Mouse (Mus musculus) urinary bladder, postnatal 14 days (tissue): ENCODE results near the gene Klhdc8b.

Experiments
- DNase-seq: peaks from one replicate; pipeline ENCODE4 v3.0.0; 2021; ENCODE audit warnings: low spot score

The Klhdc8b gene

DNA sequence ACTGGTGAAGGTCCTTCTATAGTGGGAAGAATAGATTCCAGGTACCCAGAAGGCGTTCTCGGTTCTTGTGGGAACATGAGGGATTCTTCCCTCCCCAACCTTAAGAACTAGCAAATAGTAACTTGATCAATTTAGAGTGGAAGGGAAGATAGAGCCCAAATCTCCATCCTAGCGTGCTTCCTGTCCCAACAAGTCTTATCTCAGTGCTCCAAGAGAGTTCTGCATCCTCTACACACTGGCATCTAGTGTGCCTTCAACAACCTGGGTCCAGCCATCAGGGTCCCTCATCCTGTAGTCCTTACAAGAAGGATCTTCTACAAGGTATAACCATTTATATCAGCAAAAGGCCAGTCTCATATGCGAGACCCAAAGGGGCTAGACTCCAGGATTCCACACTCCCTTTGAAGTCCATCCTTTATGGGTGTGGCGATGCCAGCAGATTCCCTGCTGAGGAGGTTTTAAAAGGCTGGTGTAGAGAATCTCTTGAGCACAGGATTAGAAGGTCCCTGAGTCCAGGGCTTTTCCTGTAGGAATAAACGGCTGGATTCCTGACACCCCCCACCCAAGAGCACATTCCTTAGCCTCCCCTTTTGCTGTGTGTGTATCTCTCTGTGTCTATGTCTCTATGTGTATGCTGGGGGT, 9.7 kb downstream of the Klhdc8b start:
- DNase-seq, result no peak

DNA sequence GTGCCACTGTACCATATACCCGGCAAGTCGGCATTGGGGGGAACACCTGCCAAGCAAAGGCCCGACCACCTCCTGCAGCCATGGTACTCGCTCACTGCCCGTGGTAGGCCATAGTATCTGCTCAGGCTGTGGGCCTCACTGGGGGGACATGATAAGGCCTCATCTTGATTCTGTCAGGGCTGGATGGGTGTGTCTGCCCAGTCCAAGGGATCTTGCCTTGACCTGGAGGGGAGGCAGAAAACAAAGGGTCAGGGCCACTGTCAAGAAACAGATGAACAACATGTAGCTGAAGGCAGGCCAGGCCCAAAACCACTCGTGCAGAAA, 10.2 kb downstream of the Klhdc8b start:
- no peak for DNase-seq

DNA sequence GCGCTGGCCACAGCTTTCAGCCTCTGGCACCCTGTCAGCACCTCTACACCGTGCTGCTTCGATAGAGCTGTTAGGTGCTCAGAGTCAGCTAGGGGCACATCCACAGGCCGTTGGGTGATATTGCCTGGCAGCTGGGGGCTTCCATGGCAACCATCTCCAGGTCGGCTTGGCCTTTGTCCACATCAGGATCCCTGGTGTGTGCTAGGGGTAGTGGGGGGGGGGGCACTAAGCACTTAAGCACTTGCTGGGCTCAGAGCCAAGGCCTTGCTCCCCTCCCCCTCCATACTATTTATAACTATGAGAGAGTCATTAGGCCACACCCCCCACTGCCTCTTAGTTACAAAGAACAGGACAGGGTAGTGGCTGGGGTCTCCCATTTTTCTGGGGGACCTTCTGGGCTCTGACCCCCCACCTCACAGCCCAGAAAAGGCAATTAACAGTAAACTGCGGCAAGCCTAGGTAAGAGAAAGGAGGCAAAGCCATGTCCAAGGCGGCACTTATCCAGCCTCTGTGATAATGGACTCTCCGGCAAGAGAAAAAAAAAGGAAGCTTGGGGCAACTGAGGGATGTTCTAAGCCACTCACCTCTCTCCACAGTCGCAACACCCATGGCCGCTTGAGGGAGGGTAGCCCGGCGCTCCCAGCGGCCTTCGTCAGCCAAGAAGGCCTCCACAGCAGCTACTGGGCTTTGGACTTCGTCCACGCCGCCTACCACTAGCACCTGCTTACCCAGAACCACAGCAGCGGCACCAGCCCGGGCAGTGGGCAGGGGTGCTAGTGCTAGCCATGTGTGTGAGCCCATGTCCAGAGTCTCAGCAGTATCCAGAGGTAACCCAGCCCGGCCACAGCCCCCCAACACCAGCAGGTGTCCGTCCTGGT, 10.8 kb downstream of the Klhdc8b start:
- DNase-seq, result no peak

DNA sequence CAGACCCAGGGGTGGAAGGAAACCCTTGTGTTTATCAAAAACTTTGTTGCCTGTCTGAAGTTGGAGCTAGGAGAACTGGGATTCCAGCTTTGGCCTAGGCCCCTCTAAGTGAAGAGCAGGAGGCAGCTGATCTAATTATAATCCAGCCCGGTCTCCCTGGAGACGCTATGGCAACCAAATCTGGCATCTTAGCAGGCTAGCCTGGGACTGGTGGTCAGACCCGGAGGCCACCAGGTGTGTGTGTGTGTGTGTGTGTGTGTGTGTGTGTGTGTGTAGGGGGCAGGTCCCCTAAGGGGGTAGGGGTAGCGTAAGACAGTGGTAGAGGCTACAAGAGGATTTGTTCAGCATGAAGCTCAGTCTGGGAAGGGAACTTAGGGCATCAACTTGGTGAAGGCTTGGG, 11.5 kb downstream of the Klhdc8b start:
- DNase-seq, result no peak

DNA sequence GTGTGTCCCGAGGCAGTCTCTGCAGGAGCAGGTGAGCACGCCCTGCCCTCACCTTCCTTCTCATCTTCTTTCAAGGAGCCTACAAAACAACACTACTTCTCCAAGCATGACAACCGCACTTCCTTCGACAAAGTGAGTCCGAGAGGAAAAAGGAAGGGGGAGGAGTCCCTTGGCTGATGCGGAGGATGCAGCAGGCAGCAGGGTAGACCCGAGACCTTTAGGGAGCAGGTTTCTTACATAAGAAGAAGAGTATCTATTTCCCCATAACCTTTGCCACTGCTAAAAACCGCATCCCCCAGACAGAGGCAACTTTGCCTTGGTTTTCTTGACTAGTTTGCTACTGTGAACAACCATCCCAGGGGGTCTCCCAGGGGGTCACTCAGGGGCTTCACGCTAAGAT, 16.3 kb downstream of the Klhdc8b start:
- DNase-seq, result no peak

DNA sequence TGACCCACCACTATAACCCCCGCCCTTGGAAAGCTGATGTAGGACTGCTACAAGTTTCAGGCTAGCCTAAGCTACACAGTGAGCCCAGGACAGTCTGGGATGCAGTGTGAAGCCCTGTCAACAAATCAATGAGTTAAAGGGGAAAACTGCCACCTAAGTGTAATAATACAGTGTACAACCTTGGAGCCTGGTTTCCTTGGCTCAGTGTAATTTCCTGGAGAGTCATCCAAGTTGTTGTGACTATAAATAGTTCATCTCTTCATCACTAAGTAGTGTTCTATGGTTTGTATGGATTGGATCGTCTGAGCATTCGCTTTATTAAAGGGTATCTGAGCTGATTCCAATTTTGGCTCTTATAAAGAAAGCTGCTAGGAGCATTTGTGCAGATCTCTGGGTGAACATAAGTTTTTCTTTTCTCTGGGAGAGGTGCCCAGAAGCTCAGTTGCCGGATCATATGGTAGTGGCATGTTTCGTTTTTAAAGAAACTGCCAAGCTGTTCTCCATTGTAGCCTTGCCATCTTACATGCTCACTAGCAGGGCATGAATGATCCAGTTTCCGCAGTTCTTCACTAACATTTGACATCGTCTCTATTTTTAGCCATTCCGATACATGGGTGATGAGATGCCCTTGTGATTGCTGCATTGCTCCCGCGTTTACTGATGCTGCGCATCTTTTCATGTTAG, 20.0 kb downstream of the Klhdc8b start:
- DNase-seq, result no peak

DNA sequence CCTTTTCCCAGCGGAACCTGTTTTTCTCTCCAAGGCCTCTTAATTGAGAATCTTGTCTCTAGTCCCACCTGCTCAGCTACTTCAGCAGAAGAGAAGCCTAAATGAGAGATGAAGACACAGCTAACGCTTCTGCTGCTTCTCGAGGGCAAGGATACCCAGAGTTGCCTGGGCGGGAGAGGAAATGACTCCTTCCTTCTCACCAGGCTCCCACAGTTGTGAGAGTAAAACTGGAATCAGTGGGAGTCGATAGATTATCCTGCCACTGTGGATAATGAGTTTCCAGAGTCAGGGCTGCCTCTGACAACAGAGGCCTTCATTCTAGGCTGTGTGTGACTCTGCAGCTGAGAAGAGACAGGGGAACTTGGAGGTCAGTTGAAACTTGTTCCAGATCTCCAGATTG, 20.9 kb downstream of the Klhdc8b start:
- no peak for DNase-seq

DNA sequence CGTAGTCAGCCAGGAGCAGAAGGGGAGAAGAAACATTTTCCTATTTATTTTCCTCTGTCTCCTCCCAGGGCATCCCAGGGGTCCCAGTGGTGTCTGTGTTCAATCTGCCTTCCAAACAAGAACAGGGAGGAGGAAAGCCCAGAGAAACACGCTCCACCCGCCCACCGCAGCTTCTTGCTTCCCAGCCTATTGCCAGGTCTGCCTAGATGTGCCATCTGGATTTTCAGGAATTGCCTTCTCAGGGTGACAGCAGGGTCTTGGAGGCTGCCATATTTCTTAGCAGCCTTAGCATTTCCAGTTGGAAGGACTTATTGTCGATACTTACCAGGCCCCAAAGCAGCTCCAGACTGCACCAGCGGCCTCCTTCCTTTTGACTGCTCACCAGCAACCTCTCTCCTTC, 22.2 kb downstream of the Klhdc8b start:
- no peak for DNase-seq

DNA sequence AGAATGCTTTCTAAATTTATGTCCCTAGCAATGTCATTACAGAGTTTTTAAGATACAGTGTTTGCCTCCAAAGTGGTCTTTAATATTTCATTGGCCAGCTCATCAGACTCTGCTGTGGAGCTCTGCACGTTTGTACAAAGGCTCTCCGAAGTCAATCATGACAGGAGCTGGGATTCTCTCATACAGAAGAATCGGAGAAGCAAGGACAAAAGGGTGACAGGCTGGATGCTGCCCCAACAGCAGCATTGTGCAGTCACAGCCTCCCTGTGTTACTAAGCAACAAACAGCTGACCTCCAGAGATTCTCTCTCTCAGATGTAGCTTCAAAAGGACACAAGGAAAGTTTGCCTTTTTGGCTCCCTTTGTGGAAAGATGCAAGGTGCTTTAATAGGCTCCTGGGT, 25.2 kb downstream of the Klhdc8b start, which contains the start of gene BC048562:
BC048562 (plus strand) TSS at position 301 of the 400 bp plus-strand sequence.
- DNase-seq, result no peak

DNA sequence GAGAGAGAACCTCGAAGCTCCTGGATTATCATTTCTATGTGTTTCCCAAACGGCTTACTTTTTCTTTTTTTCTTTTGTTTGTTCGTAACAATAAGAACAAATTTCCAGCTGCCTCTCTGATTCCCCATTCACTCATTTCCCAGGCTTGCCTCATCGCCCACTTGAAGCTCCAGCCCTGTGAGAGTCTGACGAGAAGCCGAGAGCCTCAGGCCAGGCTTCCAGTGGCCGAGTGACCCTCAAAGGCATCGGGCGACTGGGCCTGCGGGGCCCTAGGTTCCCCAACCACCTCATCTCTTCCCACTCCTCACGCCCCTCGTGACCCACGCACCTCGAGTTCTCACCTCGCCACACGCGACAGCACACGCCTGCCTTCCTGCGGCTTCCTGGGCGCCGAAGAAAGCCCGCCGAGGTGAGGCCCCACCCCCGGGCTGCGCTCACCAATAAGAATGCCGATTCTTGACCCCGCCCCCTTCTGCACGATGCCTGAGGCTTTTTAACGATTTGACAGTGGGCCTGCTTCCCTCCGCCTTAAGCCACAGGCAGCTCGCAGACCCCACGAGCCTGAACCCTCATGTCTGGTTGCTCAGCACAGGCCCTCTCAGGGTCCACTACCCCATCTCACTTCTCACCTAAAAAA, 29.8 kb downstream of the Klhdc8b start:
- DNase-seq, result no peak

DNA sequence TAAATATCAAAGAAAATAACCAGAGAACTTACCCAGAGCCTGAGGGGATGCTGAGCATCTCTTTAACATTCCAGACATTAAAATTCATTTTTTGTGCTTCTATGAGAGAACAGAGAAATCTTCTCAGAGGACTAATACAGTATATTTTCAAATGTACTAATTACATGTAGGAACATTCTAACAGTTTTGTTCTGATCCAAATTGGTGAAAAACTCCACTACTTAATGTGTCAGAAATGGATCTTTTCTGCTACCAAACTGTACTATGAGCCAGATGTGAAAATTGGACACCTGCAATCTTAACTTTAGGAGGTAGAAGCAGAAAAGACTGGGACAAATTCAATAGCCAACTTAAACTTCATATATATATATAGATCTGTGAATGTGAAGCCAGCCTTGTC, 33.0 kb downstream of the Klhdc8b start, which contains the start of gene Ccdc36:
Ccdc36 (minus strand) TSS at position 101 of the 400 bp plus-strand sequence.
- no peak for DNase-seq

DNA sequence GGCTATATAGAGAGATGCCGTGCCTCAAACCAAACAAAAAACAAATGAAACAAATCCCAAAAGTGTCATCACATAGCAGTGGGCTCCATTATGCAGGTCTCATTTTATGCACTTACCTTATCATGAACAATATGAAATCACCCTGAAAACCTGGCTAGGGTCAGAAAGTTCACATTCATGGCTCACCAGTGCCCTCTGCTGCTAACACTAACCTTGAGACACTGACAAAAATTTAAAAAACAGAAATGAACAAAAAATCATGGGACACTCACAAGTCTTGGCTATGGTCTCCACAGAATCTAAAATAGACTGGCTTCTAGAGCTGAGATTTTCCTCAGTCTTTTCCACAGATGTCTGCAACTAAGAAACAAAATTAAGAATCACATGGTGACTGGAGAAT, 49.2 kb downstream of the Klhdc8b start:
- DNase-seq, result peak; percentile 19

DNA sequence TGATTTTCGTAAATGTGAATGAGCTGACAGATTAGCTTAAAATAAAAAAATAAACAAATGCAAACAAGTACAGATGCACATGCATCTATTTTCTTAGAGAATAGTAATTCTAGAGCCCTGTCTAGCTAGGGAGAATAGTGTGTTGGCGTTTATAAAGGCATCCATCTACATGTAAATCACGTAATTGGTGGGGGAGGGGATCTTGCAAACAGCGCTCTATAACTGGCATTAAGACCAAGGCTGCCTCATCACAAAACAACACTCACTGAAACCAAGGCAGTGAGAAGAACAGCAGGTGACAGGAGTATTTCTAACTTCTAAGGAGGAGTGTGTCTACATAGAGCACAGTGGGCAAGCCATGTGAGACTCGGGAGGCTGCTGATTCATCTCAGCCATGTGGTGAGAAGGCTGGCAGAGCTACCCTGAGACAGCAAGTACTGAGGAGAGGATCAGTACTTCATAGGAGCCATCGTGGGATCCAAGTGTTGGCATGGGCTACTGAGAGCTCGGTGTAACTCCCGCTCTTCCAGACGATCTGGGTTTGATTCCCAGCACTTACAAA, 49.9 kb downstream of the Klhdc8b start:
- DNase-seq, result no peak

DNA sequence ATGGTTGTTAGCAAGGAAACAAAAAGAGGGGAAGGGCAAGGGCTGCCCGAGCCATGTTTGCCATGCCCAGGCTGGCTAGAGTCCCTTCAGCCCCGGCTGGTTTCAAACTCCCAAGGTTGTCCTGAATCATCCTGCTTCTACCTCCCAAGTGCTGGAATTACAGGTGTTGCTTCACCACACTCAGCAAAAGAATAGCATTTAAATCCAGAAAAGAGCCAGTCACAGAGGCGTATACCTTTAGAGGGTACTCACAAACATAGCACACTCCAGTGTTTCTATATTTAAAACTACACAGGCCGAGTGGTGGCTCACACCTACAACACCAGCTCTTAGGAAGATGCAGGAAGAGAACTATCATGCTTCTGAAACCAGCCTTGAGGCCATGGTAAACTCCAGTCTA, 51.8 kb downstream of the Klhdc8b start:
- no peak for DNase-seq

DNA sequence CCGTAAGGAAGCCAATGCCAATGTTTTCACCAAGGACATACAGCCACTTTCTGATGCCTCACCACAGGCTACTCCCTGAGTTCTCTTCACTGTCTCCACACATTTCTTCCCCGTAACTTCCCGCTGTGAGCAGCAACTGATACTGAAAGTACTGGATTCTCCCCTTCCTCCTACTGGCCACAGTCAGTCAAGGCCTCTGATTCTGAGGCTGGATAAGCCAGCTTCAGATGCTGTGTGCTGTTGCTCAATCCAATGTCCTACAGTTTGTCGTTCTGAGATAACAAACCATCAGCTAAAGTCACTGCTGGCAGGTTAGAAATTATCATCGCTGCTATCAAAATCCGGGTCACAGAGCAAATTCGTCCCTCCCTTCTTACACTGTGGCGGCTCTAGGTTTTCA, 56.9 kb downstream of the Klhdc8b start:
- DNase-seq, result no peak

DNA sequence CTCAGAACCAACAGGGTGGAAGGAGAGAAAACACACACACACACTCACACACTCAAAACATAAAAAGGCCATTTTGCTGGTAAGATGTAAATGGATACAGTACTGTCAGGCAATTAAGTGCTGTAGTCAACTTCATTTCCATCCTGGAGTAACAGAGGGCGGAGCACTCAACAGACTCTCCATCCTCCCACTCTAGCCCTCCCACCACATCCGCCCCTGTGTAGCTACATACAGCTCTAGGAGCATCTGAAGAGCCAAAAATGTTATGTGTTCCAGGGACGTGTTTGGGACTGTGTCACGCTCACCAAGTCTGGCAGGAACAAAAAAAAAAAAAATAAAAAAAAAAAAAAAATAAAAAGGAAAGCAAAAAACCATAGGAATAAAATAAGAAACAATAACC, 58.3 kb downstream of the Klhdc8b start:
- DNase-seq, result no peak

DNA sequence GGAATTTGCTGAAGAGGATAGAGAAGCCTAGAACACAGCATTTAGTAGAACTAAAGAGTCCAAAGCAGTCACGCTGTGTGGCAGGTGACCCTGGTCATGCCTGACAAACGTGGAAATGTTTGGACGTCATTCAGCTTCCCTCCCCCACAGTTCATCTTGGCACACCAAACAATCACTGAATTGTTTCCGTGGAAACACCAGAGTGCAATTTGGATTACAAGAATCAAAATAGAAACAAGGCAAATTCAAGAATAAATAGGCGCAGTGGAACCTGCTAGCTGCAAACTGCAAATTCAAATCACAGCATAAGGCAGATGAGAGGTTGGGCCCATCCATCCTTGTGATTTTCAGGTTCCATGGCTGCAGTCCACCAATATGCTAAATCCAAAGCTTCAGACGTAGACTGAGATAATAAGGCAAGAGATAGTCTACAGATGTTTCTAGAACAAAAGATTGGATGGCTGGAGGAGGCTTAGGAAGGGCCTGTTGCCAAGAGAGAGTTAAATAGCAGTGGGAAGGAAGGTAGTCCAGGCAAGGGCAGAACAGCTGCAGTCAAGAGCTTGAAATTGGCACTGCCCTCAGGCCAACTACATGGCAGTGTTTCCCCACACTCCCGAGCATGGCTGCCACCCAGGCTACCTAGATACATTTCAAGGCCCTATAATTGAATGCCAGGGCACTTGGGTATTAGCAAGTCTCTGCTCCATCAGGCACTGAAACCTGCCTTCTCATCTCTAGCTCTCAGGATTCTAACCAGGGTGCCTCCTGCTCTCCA, 60.0 kb downstream of the Klhdc8b start:
- DNase-seq, result no peak

DNA sequence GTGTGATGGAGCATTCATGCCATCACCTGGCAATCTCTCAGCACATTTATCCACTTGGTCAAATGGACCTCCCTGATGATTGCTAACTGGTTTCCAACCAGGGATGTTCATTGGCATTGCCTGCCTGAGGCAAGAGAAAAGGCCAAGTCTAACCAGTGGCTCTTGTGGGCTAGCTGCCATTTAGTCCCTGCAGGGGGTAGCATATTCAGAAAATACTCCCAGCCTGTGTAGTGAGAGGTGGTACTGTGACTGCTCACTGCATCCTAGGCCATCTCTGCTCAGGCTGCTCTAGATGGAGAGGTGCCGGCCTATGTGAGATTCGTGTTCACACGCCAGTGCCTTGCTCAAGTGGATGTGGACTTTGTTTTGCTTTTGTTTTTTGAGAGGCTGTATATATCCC, 63.1 kb downstream of the Klhdc8b start:
- no peak for DNase-seq
